Mouse (Mus musculus): ENCODE measurements around the gene Ankrd65.
"Not testable (repeated sequence)": the region's sequence is repeated elsewhere in the genome, so short reads cannot be mapped to it uniquely, and the experiment has no call there.

Ankrd65 gene

DNA sequence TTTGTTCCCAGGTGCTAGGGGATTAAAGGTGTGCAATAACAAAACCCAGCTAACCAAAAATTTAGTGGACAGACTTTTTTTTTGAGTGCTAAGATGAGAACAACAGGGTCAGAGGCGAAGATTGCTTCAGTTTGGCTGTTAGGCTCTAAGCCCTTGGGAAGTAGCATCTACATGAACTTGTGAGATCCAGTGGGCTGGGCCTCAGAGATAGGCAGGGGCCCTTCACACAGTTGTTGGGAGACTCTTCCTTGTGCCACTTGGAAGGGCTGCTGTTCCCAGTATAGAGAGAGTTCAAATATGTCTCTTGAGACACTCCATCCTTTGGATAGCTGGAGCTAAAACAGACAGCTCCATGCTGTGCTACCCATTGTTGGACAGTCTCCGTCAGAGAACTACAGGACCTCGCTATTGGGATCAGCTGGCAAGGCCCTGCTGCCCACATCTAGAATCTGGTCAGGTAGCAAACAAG lies at the start of gene Ankrd65:
Gene Ankrd65 (plus strand): TSS at position 419 of the 469 bp plus-strand sequence.
- no peak for DNase-seq

DNA sequence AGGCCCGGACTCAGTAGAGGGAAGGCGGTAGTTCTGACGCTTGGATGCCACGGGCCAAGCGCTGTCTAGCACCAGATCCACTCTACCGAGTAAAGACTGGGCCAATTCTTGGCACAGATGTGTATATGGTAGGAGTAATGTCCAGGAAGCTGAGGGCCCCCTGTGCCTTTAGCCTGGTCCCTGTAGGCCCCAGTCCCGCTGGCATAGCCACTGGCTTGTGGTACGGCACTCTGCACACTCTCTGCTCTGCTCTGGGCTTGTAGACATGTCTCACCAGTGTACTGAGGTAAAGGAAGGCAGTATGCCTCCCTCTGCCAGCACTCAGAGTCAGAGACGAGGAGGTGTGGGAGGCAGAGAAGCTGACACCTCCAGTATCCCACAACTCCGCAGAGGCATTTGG lies 49.6 kb upstream of the Ankrd65 start:
- not testable (repeated sequence) for DNase-seq

DNA sequence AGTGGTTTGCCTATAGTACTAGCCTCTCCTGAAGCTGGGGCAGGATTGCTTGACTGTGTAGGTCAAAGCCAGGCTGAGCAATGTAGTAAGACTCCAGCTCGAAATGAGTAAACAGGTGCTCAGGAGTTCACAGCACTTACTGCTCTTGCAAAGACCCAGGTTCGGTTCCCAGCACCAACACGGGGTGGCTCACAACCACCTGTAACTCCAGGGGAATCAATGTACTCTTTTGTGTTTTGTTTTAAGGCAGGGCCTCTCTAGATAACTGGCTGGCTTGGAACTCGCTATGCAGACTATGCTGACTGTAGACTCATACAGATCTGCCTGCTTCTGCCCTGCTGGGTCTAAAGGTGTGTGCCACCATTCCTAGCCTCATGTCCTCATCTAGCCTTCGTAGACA lies 47.6 kb upstream of the Ankrd65 start:
- DNase-seq: no peak

DNA sequence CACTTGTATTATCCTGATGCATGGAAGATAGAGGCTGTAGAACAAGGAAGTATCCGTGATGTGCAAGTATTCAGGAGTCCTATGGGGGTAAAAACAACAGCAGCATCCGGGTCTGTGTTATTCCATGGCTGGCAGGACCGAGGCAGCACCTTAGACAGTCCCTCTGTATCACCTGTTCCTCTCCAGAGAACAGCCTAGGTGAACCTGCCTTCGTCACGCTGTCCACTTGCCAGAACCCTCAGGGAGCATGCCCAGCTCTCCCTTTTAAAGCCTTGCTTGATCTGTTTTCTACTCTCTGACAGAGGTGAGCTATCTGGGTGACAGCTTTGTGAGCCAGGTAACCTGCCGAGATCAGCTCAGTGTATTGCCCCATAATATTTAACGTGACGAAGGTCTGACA lies 45.8 kb upstream of the Ankrd65 start:
- DNase-seq: no peak

DNA sequence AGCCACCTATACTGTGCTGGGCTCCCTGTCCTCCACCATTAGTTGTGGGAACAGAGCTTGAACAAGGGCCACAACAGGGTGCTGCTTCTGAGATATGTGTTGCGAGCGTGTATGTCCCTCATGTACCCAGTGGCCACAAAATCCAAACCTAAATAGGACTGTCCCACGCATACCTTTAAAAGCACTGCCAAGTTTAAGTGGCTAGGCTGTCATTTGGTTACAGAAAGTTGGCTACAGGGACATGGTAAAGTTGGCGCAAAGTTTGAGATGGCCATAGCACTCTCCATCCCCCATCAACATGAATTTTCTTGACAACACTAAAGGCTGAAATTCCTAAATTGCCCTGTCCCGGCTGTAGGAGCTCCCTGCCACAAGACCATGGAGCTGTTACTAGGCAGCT lies 45.1 kb upstream of the Ankrd65 start:
- no peak for DNase-seq

DNA sequence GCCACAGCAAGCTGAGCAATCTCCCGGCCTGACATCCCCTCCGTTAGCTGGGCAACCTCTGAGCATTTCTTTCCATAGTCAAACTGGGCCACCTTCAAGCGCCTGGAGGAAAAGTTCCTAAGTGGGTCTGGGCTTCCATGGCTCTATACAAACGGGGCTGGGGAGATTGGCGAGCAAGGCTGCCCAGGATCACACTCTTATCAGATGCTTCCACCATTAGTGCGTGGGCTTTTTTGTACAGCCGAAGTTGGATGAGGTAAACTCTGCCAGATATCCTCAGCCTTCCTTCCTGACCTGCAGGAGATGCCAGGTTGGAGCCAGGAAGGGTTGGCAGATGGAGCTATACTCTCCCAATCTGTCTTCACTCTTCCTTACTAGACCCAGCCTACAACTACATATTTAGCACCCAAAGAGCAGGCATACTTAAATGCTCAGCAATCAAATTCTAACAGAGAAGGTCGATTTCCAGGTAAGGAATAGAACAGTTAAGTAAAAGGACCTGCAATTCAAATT lies 44.1 kb upstream of the Ankrd65 start:
- no peak for DNase-seq

DNA sequence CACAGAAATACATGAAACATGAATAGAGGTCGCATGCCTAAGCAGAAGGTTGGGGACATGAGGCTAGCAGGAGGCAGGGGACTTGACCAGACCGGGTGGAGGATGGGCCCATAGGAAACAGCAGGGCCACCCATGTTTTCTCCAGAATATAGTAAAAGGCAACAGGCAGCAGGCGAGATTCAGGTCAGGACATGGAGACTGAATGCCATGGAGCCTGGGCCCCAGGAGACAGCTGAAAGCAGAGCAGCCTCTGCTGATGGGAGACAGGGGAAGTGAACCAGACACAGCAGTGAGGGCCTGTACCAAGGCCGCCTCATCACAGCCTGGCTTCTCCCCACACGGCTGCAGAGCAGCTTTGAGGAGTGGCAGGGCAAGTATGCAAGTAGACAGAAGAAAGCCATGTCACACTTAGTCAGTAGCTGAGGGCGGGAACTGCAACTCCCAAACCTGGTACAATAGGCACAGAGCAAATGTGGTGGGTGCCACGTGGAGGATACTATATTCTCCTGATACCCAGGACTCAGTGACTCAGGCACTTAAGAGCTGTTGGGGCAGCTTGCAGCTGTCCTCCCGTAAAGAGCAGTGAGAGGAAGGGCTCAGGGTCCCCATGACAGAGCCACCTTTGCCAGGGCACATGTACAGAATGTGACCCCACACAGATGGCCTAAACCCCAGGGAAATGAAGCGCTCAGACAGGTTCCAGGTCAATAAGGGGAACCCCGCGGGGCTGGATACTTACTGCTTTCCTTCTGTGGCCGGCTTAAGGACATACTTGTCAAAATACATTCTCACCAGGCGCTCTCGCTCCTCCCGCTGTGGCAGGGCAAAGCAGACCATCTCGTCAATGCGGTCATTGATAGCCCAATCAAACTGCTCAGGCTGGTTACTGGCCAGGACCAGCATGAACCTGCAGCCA lies 43.4 kb upstream of the Ankrd65 start:
- no peak for DNase-seq

DNA sequence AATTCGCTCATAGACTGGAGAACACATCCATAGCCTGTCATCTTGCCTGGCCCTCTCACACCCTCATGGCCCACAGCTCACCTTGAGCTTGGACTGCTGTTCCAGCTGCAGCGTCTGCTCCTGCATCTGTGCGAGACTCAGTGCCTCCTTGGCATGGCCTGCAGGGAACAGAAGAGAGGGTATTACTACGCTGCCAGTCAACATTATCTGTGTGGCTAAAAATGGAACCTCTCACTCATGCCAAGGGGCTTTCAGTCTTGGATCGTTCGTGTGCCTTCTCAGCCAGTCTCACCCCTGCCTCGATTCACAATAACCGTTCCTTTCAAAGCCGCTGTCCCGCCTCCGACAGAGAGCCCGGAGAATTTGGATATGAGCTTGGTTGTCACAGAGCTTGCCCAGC lies 33.2 kb upstream of the Ankrd65 start:
- DNase-seq: no peak

DNA sequence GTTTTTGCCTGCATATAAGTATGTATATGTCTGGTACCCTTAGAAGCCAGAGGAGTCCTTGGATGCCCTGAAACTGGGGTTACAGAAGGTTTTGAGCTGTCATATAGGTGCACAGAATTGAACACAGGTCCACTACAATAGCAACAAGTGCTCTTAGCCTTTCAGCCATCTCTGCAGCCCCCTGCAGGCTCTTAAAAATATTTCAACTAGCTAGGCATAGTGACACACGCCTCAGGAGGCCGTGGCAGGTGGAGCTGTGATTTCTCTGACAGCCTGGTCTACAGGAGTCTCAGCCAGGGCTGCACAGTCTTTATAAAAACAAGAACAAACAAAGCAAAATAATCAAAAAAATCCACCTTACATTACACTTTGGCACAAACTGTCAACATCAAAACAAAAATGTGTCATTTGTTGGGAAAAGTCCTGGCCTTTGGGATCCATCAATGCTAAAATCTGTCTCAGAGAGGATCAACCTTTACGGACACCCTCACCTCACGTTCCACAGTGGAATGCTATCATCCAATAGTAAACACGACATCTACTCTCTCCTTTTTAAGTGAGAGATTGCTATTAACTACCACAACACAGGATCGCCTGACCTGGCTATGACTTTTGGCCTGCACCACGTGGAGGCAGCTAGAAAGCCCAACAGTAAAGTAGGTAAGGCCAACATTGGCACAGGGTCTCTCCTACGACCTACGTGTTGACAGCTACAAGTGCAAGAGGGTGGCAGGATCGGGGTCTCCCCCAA lies 30.2 kb upstream of the Ankrd65 start:
- peak; percentile 44 for DNase-seq

DNA sequence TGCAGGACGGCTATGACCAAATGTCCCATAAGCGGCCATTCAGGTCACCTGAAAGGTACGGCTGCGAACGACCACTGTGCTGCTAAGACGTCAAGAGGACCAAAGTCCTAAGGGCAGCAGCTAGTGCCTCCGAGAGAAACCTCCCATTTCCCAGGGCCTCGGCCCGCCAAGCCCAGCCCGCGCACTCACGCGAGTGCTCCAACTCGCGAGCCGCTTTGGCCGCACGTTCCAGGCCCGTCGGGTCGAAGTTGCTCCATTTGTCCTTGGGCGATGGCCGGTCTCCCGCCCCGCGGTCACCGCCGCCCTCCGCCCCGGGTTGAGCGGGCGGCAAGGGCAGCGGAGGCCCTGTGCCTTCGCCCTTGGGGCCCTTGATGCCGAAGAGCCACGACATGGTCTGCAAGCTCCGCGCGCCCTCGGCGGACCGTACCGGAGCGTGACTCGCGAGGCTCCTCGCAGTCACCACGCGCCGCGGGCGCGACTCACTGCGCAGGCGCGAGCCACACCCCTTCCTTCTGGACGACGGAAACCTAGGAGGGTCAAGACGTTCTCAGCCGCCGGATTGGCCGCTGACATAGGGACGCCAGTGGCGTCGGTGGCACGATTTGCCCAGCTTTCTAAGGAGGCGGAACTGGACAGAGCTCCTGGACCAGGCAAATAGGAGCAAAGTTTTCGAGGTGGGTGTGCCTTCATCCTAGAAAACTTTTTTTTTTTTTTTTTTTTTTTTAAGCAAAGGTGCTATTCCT lies 29.5 kb upstream of the Ankrd65 start, which contains the start of gene Atad3a:
Gene Atad3a (minus strand): TSS at position 481 of the 743 bp plus-strand sequence.
- DNase-seq: peak; percentile 97

DNA sequence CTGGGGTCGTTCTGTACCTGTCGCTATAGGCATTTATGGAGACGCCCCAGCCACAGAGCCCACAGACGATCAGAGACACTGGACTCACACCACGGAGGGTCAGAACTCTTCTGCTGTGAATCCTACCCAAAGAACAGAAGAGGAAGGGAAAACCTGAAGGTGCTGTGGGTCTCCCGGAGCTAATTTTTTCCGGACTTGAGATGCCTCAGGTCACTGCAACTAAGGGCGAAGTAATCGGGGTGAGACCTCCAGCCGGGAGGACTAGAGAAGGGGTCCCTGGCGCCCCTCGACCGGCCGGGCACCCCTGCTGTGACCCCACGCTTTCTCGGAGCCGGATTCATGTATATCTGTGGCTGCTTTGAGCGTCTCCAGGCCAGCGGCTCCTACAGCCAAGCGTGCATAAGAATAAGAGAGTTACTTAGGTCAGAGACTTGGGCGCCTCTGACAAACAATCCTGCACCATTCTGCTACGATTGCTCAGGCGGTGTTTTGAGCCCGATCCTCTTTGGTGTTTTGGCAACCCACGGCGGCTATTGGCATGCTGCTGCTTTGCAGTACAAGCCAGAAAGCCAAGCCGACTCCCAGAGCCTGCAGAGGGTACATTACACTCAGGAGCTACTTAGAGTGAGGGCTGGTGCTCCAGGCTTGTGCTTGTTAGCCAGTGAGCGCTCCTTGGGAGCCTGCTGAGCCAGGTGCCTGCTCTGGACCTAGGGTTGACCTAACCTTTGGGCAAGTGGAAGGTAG lies 28.7 kb upstream of the Ankrd65 start:
- DNase-seq: peak; percentile 33

DNA sequence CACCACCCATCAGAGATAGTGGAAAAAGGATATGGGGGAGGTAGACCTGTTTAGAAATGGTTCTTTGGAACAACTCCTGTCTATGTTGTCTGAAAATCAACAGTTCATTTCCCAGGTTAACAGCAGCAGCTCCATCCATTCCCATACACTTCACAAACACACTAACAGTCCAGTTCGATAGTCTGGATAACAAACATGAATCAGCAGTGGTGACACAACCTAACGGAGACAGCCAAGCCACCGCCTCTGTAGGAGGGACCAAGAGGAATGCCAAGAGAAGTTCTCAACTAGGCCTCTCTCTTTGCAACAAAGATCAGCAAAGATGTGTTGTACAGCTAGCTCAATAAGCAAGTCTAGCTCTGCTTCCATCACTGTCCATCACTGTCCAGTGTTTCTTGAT lies 27.9 kb upstream of the Ankrd65 start:
- DNase-seq: no peak

DNA sequence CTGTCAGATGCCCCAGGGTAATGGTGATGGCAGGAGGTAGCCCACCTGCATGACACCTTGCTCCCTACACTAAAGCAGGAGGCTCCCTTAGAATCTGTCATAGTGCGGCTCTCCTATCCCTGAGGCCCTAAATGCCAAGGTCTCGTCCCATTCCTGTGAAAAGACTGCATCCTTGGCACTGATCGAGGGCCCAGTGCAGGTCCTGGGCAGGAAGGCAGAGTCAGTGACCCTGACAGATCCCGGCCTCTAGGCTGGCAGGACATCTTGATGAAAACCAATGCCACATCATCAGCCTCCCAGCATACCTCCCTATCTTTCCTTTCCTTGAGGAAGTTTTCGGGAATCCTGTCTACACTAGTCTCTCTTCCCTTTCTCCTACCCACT lies 20.8 kb upstream of the Ankrd65 start:
- DNase-seq: no peak

DNA sequence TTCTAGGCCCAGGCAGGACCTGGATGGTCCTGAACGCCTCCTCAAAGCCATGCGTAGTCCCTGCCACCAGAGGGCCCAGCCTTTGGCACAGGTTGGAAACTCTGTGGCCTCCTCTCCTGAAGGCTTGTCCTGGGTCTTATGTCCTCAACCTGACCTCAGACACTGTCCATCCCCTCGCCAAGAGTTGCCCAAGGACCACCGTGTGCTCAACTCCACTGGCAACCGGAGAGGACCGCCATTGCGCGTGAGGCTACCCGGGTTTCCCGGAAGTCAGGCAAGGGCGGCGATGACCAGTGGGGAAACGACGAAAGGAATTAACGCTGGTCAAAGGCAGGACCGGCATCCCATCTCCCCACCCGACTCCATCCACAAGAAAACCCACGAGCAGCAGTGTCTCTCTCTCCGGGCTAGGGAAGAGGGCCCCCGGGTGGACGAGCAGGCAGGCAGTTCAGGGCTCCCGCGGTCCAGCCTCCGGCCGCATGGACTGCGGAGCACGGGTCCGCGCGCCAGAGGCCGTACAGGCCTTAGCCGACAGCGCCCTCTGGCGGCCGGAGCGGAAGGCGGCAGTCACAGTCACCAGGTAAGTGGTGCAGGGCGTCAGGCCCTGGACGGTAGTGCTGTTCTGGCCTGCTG lies 20.2 kb upstream of the Ankrd65 start:
- peak; percentile 96 for DNase-seq

DNA sequence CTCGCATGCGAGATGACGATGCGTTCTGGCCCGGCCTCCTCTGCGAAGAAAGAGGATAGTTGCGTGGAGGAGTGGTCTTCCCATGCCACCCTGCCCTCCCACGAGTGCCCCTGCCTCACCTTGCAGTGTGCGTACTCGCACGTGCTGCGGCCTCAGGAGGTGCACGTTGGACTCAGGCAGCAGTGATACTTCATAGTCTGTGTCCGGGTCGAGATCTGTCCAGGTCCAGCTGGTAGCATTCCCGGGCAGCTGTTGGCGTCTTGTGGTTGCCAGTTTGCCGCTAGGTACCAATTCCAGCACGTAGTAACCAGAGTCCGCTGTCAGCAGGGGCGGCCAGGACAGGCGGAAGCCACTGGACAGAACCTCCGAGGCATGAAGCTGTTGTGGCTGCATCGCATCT lies 19.6 kb upstream of the Ankrd65 start:
- no peak for DNase-seq

DNA sequence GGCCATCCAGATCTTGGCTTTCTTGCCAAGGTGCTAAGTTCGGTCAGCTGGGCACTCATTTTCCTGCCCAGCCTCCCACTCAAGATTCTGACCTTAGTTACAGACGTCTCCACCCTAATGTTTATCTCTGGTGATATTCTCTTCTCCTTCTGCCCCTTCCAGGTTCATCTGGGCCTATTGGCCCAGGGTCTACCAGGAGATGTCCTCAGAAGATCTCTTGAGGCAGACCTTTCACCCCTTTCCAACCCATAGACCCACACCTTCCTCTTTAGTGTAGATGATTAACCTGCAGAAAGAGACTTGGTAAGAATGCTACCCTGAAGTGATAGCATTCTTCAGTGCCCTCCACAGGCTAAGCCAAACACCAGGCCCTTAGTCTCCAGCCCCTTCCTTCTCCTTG lies 18.5 kb upstream of the Ankrd65 start:
- peak; percentile 28 for DNase-seq

DNA sequence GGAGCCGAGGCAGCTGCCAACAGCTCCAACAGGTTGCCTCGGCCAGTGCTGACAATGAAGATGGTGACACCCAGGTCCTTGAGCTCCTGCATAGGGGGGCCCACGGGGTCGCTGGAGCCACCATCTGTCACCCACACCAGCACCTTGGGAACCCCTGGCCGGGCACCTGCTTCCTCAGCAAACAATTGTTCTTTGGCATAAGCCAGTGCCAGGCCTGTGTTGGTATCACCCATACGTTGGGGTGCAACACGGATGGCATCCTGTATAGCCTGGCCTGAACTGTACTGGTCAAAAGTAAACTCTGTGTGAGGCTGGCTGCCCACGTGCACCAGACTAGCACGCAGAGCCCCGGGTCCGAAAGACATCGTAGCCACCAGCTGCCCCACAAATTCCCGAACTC lies 17.5 kb upstream of the Ankrd65 start:
- no peak for DNase-seq

DNA sequence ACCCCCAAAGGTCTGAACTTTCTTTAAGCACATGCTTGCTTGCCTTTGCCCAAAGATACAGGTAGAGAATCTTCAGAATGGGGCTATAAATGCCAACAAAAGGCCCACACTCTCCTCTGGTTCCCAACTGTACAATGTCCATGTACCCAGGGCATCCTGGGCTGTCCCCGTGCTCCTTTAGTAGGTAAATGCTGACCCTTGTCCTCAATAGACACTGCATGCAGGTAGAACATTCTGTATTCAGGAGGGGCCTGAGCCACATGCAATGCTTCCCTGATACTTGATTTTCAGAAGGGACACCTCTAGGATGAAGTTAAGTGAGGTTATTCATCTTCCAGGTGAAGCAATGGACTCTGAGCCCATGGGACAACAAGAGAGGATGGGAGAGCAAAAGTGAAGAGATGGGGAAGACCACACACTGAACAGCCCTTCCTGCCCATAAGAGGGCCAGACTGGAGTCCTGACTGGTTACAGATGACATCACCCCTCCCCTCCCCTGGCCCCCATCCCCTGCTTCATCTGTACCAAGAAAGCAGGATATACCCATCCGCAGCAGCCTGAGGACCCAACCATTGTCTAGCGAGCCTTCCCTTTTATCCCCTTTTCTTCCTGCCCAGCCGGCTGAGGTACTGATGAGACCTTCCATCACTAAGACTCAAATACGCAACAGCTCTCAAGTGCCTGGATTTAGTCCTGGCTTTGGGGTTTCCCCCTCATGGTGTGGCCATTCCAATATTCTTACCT lies 16.7 kb upstream of the Ankrd65 start:
- no peak for DNase-seq

DNA sequence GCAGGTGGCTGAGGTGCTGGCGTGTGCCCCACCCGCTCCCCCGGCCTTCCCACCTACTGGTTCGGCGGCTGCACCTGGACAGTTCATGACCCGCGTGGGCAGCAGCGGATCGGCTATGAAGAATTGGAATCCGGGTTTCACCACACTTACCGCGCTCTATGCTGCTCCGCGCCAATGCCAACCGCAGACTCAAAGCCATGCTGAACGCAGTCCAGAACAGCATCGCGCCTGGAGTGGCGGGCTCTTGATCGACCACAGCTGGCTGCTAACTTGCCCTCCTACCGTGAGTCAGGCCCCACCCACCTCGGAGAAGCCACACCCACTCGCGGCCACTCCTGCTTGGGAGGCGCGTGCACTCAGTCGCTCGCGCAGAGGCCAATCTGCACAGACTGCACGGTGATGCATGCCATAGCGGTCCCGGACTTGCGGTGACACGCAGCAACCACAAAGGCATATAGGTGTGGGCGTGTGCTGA lies 15.9 kb upstream of the Ankrd65 start, which contains the start of gene Vwa1:
Gene Vwa1 (minus strand): TSS at position 419 of the 475 bp plus-strand sequence.
- DNase-seq: peak; percentile 95

DNA sequence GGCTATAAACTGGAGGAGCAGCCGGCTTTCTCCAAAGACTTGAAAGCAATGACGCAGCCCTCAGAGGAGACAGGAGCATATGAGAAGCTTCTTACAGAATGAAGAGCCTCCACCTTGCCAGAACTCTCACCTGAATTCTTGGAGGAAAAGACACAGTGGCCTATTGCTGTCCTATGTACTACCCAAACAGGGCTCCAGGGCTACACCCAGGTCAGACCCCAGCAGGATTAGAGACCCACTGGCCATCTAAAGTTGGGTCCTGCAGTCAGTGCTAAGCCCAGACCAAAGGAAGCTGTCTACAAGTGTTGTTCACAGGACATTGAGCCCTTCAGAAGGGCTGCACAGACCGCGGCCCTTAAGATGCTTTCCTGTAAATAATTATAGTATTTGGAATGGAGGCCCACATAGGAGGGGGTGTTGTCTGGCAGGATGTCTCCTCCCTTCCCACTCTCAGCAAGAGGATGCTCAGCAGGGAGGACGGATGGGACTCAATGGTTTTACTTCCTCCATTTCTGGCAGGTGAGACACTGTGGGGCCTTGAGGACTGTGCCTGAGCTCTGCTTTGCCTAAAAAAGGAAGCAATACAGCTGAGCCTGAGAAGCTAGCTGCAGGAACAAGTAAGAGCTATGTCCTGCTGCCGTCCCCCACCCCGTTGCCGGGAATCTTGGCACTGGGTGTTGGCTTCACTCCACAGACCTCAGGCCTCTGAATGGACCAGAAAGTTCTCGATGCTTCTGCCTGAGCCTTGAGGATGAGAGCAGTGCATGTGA lies 15.1 kb upstream of the Ankrd65 start:
- DNase-seq: peak; percentile 82

All from kidney, postnatal 10 days (tissue).